17 mouse cellular contexts compared by ENCODE assay signal in genomic region chr1:119160354-119160753, GRCm38 (mm10).
DNase-seq lines count a peak whose midpoint lies in the region; ATAC-seq and TF ChIP-seq lines count a peak whose summit lies in the region.
"Had no signal": no experiment of that assay in that cellular context is flagged by ENCODE, and none has a peak within 500 bp of the region (broad histone marks: within the 10 kb centered on the region; RNA-seq: fewer than 3 reads in every experiment).

No protein-coding gene starts in this region.

- TF ChIP-seq EP300 in lung, postnatal 0 days (IDR thresholded peaks at IDR 0.05) = no peak

- TF ChIP-seq CTCF in kidney, adult 2 months (conservative IDR thresholded peaks at IDR 0.05; ENCODE audit: insufficient read depth, insufficient read length, low read depth, low read length) = peak; percentile 35; the same call in 1 of the 2 replicates
- TF ChIP-seq CTCF in lung, postnatal 0 days (IDR thresholded peaks at IDR 0.05) = peak; percentile 50

- H3K36me3 ChIP-seq in kidney, adult 2 months (ENCODE audit: control insufficient read depth, insufficient read depth, low read length) = no peaks in the 10 kb centered on the region
- H3K36me3 ChIP-seq in kidney, embryonic 15.5 days = no peaks in the 10 kb centered on the region
- no peaks in the 10 kb centered on the region for H3K36me3 ChIP-seq in lung, postnatal 0 days (ENCODE audit: insufficient read depth, low read length)
- no peaks in the 10 kb centered on the region for H3K36me3 ChIP-seq in hindbrain, embryonic 16.5 days (ENCODE audit: control insufficient read depth, insufficient read depth, low read length)
- H3K36me3 ChIP-seq: embryonic facial prominence, embryonic 13.5 days; hindbrain, embryonic 12.5 days; limb, embryonic 15.5 days had no signal

- H3K4me1 ChIP-seq in kidney, adult 2 months (ENCODE audit: control insufficient read depth, insufficient read depth, low read length) = no peaks in the 10 kb centered on the region
- H3K4me1 ChIP-seq in kidney, embryonic 15.5 days = no peaks in the 10 kb centered on the region
- H3K4me1 ChIP-seq in lung, postnatal 0 days (ENCODE audit: insufficient read depth, low read depth, low read length) = no peaks in the 10 kb centered on the region
- H3K4me1 ChIP-seq in hindbrain, embryonic 16.5 days (ENCODE audit: control insufficient read depth, insufficient read depth, low read depth, low read length) = no peaks in the 10 kb centered on the region
- H3K4me1 ChIP-seq: embryonic facial prominence, embryonic 13.5 days; hindbrain, embryonic 12.5 days; limb, embryonic 15.5 days had no signal

- H3K9ac ChIP-seq in kidney, embryonic 15.5 days = no peak overlapping the region
- H3K9ac ChIP-seq in lung, postnatal 0 days (replicated peaks; ENCODE audit: low read depth) = no peak overlapping the region
- no peak overlapping the region for H3K9ac ChIP-seq in hindbrain, embryonic 16.5 days (ENCODE audit: low read depth, low read length)
- H3K9ac ChIP-seq: embryonic facial prominence, embryonic 13.5 days; hindbrain, embryonic 12.5 days; limb, embryonic 15.5 days had no signal

- no peak overlapping the region for H3K27ac ChIP-seq in kidney, adult 2 months (ENCODE audit: insufficient read depth, low read depth, low read length)
- no peak overlapping the region for H3K27ac ChIP-seq in kidney, embryonic 15.5 days
- no peak overlapping the region for H3K27ac ChIP-seq in lung, postnatal 0 days (ENCODE audit: low read length)
- H3K27ac ChIP-seq in hindbrain, embryonic 16.5 days (ENCODE audit: low read depth, low read length) = no peak overlapping the region
- H3K27ac ChIP-seq: embryonic facial prominence, embryonic 13.5 days; hindbrain, embryonic 12.5 days; limb, embryonic 15.5 days; macrophage had no signal

- peak; percentile 12 for DNase-seq in kidney, adult 2 months
- no peak for DNase-seq in lung, postnatal 0 days (ENCODE audit: low spot score)
- DNase-seq in lung, postnatal 14 days = no peak
- DNase-seq in ES-CJ7 (ENCODE audit: low read depth, low spot score) = peak; percentile 25
- DNase-seq: adrenal gland, postnatal 25 days; cerebellum, adult 9-11 months; kidney, adult 8-10 months; thymus, adult 18-20 months had no signal

- no peaks in the 10 kb centered on the region for H3K27me3 ChIP-seq in kidney, adult 2 months (replicated peaks; ENCODE audit: control insufficient read depth, insufficient read depth, low read length)
- no peaks in the 10 kb centered on the region for H3K27me3 ChIP-seq in kidney, embryonic 15.5 days
- H3K27me3 ChIP-seq in lung, postnatal 0 days (replicated peaks; ENCODE audit: insufficient read depth, low read length) = no peaks in the 10 kb centered on the region
- no peaks in the 10 kb centered on the region for H3K27me3 ChIP-seq in hindbrain, embryonic 16.5 days (replicated peaks; ENCODE audit: control insufficient read depth, insufficient read depth, low read length)
- H3K27me3 ChIP-seq: embryonic facial prominence, embryonic 13.5 days; hindbrain, embryonic 12.5 days; limb, embryonic 15.5 days had no signal

- no peak for ATAC-seq in kidney, embryonic 15.5 days (replicated peaks; ENCODE audit: low FRiP score)
- ATAC-seq in lung, postnatal 0 days = no peak
- peak; percentile 44; the same call in 1 of the 2 replicates for ATAC-seq in granulocyte monocyte progenitor cell, adult 5-6 weeks (replicated peaks; ENCODE audit: poor library complexity, severe bottlenecking)
- ATAC-seq in hindbrain, embryonic 16.5 days = no peak
- ATAC-seq: activated CD4-positive, CD25-positive, alpha-beta regulatory T cell, adult 4 months; midbrain, embryonic 16.5 days had no signal

- H3K9me3 ChIP-seq in kidney, embryonic 15.5 days (replicated peaks) = no peaks in the 10 kb centered on the region
- no peaks in the 10 kb centered on the region for H3K9me3 ChIP-seq in lung, postnatal 0 days (ENCODE audit: low read length)
- H3K9me3 ChIP-seq in hindbrain, embryonic 16.5 days (ENCODE audit: control insufficient read depth, low read length) = no peaks in the 10 kb centered on the region
- H3K9me3 ChIP-seq: embryonic facial prominence, embryonic 13.5 days; hindbrain, embryonic 12.5 days; limb, embryonic 15.5 days had no signal

- 89% methylated on average over 1 of the region's 1 CpGs for WGBS in kidney, adult 2 months
- WGBS in kidney, embryonic 15.5 days = 84% methylated on average over 1 of the region's 1 CpGs
- 93% methylated on average over 1 of the region's 1 CpGs for WGBS in lung, postnatal 0 days
- WGBS in hindbrain, embryonic 16.5 days = 85% methylated on average over 1 of the region's 1 CpGs

- H3K4me2 ChIP-seq in kidney, embryonic 15.5 days = no peak overlapping the region
- no peak overlapping the region for H3K4me2 ChIP-seq in lung, postnatal 0 days (replicated peaks; ENCODE audit: low read depth, low read length)
- H3K4me2 ChIP-seq in hindbrain, embryonic 16.5 days (ENCODE audit: low read length) = no peak overlapping the region
- H3K4me2 ChIP-seq: embryonic facial prominence, embryonic 13.5 days; hindbrain, embryonic 12.5 days; limb, embryonic 15.5 days had no signal

- no peak overlapping the region for H3K4me3 ChIP-seq in kidney, adult 2 months (ENCODE audit: insufficient read depth, low read depth, low read length)
- H3K4me3 ChIP-seq in kidney, embryonic 15.5 days (replicated peaks) = no peak overlapping the region
- no peak overlapping the region for H3K4me3 ChIP-seq in lung, postnatal 0 days (ENCODE audit: low read depth, low read length)
- H3K4me3 ChIP-seq in hindbrain, embryonic 16.5 days (ENCODE audit: low read length) = no peak overlapping the region
- H3K4me3 ChIP-seq: embryonic facial prominence, embryonic 13.5 days; hindbrain, embryonic 12.5 days; limb, embryonic 15.5 days had no signal

- no peak for TF ChIP-seq POLR2A in kidney, adult 2 months (IDR thresholded peaks at IDR 0.05; ENCODE audit: low read depth, low read length)

Comparison
In these comparisons a context has a peak if more than half of its experiments do, and no peak if none do; other contexts are left out.
1. DNase-seq: peak in kidney, adult 2 months (single experiment) and ES-CJ7 (single experiment); none in lung, postnatal 0 days (single experiment) and lung, postnatal 14 days (single experiment).